Mouse (Mus musculus): ENCODE results near the gene Adgrl3.

Adgrl3 gene

GRCm38 (mm10) chr5:81661611-81662390, 641.9 kb downstream of the Adgrl3 start:
- DNase-seq (ENCODE audit: low spot score in 2 of 2): no peak

GRCm38 (mm10) chr5:81671025-81671424, 651.1 kb downstream of the Adgrl3 start:
- no peak for DNase-seq (ENCODE audit: low spot score in 2 of 2)

- no peak for DNase-seq (ENCODE audit: low spot score in 2 of 2)
These were observed 654.5 kb downstream of the Adgrl3 start for GRCm38 (mm10) chr5:81674275-81674974.

GRCm38 (mm10) chr5:81674975-81675371, 655.0 kb downstream of the Adgrl3 start:
- DNase-seq (ENCODE audit: low spot score in 2 of 2): no peak

- DNase-seq (ENCODE audit: low spot score in 2 of 2): no peak
These were observed 657.0 kb downstream of the Adgrl3 start for GRCm38 (mm10) chr5:81676896-81677295.

- no peak for DNase-seq (ENCODE audit: low spot score in 2 of 2)
These were observed 666.3 kb downstream of the Adgrl3 start for GRCm38 (mm10) chr5:81686206-81686605.

- DNase-seq (ENCODE audit: low spot score in 2 of 2): no peak
These were observed 666.9 kb downstream of the Adgrl3 start for GRCm38 (mm10) chr5:81686845-81687244.

GRCm38 (mm10) chr5:81729620-81730019, 709.7 kb downstream of the Adgrl3 start:
- DNase-seq (ENCODE audit: low spot score in 2 of 2): no peak

- DNase-seq (ENCODE audit: low spot score in 2 of 2): no peak
These were observed 716.1 kb downstream of the Adgrl3 start for GRCm38 (mm10) chr5:81736008-81736407.

GRCm38 (mm10) chr5:81738286-81739032, 718.5 kb downstream of the Adgrl3 start:
- DNase-seq (ENCODE audit: low spot score in 2 of 2): no peak

GRCm38 (mm10) chr5:81752426-81752825, 732.5 kb downstream of the Adgrl3 start:
- no peak for DNase-seq (ENCODE audit: low spot score in 2 of 2)

GRCm38 (mm10) chr5:81755711-81756110, 735.8 kb downstream of the Adgrl3 start:
- no peak for DNase-seq (ENCODE audit: low spot score in 2 of 2)

- no peak for DNase-seq (ENCODE audit: low spot score in 2 of 2)
These were observed 737.3 kb downstream of the Adgrl3 start for GRCm38 (mm10) chr5:81757093-81757725.

GRCm38 (mm10) chr5:81776234-81776633, 756.3 kb downstream of the Adgrl3 start:
- DNase-seq (ENCODE audit: low spot score in 2 of 2): no peak

- DNase-seq (ENCODE audit: low spot score in 2 of 2): no peak
These were observed 756.8 kb downstream of the Adgrl3 start for GRCm38 (mm10) chr5:81776746-81777145.

- no peak for DNase-seq (ENCODE audit: low spot score in 2 of 2)
These were observed 764.8 kb downstream of the Adgrl3 start for GRCm38 (mm10) chr5:81784770-81785169.

GRCm38 (mm10) chr5:81790710-81791109, 770.8 kb downstream of the Adgrl3 start:
- DNase-seq (ENCODE audit: low spot score in 2 of 2): no peak

- no peak for DNase-seq (ENCODE audit: low spot score in 2 of 2)
These were observed 774.2 kb downstream of the Adgrl3 start for GRCm38 (mm10) chr5:81794125-81794524.

GRCm38 (mm10) chr5:81794601-81795000, 774.7 kb downstream of the Adgrl3 start:
- no peak for DNase-seq (ENCODE audit: low spot score in 2 of 2)

- no peak for DNase-seq (ENCODE audit: low spot score in 2 of 2)
These were observed 776.2 kb downstream of the Adgrl3 start for GRCm38 (mm10) chr5:81796128-81796527.

GRCm38 (mm10) chr5:81810966-81811365, 791.0 kb downstream of the Adgrl3 start:
- no peak for DNase-seq (ENCODE audit: low spot score in 2 of 2)

GRCm38 (mm10) chr5:81832076-81832475, 812.1 kb downstream of the Adgrl3 start:
- no peak for DNase-seq (ENCODE audit: low spot score in 2 of 2)

Measured in right cerebral cortex, adult 2 months (tissue).